Mouse (Mus musculus) spleen, adult 2 months (tissue): Measurements from ENCODE around the gene Slc6a17.

Experiments
- CTCF ChIP-seq: fragments of 200-500 bp; IDR thresholded peaks from 2 replicates; pipeline ENCODE4 v1.5.1; 2011; ENCODE audit warnings: mild to moderate bottlenecking, inconsistent platforms; ENCODE audit not compliant: insufficient read depth, insufficient read length, insufficient replicate concordance; ENCODE audit errors: extremely low read depth
- POLR2A ChIP-seq: fragments of 200-500 bp; IDR thresholded peaks from 2 replicates; pipeline ENCODE4 v1.6.1; 2011; ENCODE audit warnings: low read depth, low read length, inconsistent platforms

GRCm38 (mm10) chr3:107437666-107438065 lies 80.2 kb downstream of the Slc6a17 start:
- TF ChIP-seq CTCF = no peak
- no peak for TF ChIP-seq POLR2A
